Mouse (Mus musculus) R1 (cell line): ENCODE measurements at regions not wholly inside any gene's neighbourhood (a gene's known extent, or its start where the extent isn't known, plus 50 kb on each side); places are given as distances from the start of the nearest gene placed in this dataset.
"Not testable (repeated sequence)": the region's sequence is repeated elsewhere in the genome, so short reads cannot be mapped to it uniquely, and the experiment has no call there.

Source experiments
- DNase-seq: peaks from one replicate; pipeline ENCODE4 v3.0.0-alpha.2; 2018; ENCODE audit warnings: low read depth, low spot score

DNA sequence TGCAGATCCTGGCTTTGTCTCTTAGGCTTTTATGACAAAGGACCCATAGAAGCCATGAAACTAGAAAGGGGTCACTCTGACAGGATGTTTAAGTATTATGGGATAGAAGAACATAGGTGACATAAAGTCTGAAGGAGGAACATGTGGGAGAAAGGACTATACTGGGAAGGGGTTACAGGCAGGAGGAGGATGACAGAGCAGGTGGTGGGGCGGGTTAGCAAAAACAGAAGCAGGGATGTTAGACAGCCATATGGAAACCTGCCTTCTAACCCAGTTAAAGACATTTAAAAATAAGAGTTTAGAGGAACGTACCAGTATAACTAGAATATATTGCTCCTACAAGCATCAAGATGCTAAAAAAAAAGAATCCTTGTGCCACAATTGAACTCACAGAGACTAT lies 438.9 kb upstream of the Htr2a start:
- no peak for DNase-seq

GRCm38 (mm10) chr14:74205011-74205410 lies 435.6 kb upstream of the Htr2a start:
- DNase-seq = no peak

GRCm38 (mm10) chr14:74217914-74218446 lies 422.7 kb upstream of the Htr2a start:
- DNase-seq = no peak

DNA sequence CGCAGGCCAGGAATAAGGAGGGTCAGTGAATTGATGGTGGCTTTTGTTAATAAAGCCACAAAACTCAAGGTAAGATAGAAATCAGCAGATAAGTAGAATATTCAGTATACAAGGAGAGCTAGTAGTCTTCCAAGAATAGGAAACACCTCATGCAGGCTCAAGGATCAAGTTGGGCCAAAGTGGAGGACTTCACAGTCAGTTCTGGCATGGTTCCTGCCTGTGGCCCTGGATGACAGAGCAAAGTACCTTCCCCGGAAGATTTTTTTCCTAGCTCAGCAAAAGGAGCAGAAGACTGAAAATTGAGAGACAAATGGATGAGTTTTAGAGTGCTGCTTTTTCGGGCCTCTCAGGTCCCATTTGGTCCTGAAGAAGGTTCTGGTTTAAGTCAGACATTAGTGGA lies 420.9 kb upstream of the Htr2a start:
- no peak for DNase-seq

GRCm38 (mm10) chr14:74222093-74222492 lies 418.5 kb upstream of the Htr2a start:
- peak; percentile 2 for DNase-seq

- DNase-seq = peak; percentile 6
Observed at GRCm38 (mm10) chr14:74229560-74230187, 411.0 kb upstream of the Htr2a start.

- DNase-seq = no peak
Observed at GRCm38 (mm10) chr14:74240212-74240611, 400.4 kb upstream of the Htr2a start.

DNA sequence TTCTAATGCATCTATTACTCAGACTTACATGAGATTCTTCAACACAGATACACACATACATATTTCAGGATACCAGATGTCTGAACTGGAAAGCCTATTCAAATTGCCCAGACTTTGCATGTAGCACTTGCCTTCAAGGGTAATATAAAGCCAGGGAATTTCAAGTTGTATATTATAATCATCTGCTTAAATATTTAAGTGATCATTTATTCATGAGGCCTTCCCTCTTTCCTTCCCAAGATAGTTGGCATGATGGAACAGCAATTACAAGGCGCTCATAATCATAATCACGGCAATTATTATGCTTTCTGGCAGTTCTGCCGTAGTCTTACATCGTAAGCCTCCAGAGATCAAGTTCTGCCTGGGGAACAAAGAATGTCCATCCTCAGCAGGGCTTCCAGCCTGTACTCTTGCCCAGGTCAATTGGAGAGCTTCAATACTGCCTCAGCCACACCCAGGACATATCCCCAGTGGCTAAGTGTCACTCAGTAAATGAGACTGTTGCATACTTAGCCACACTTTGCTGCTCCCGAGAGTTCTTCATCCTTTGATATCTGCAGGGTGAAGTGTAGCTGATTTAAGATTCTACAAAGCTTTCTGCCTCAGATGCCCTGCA lies 391.3 kb upstream of the Htr2a start:
- DNase-seq = no peak

DNA sequence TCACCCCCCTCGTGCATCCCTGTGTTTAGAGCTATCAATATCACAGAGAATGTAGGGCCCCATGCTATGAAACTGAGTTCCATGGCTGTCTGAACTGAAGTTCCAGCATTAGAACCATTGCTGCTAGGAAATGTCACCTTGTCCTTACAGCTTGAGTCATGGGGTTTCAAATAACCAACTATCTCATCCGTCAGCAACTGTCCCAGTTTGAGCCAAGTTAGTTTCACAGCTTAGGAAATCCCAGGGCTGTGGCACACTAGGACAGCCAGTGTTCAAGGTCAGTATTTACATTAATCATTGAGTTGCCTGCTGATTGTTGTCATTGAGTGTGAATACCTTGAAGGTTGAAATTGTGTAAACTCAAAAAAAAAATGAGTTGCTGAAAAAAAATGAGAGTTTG lies 390.6 kb upstream of the Htr2a start:
- DNase-seq = no peak

DNA sequence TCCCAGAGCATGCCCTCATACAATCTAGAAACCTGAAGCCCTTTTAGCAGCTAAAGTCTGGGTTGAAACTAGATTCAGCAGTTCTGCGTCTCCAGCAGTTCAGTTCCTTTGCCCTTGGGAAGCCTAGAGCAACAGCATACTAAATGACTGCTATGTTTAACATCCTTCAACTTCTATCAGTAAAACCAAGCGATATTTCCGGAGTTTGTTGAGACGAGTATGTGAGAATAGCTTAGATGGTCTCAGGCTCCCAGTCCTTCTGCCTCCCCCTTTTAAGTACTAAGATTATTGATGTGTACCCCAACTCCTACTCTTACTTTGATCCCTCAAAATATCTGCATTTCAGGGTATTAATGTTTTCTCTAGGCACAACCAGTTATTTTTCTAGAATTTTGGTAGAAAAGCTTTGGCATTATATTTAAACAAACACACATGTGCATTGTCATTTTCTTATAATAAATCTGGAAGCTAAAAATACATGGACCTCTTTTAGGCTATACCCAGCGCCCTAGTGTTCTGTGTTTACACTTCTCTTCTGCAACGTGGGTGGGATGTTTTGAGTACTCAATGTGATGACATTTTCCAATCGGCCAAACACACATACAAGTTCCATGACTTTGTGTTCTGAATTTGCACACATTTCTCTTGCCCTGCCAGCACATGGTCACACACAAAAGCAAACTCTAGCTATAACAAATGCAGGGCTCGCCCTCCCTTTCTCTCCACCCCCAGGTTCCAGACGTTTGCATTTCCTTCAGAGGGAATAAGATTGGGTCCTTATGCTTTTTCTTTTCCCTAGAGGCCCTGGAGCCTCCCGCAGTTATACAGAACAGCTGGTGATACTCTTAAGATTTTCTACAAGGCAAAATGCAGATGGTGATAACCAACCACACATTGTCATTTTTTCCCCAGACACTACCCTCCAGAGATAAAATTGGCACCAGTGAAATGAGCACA lies 388.2 kb upstream of the Htr2a start:
- no peak for DNase-seq

DNA sequence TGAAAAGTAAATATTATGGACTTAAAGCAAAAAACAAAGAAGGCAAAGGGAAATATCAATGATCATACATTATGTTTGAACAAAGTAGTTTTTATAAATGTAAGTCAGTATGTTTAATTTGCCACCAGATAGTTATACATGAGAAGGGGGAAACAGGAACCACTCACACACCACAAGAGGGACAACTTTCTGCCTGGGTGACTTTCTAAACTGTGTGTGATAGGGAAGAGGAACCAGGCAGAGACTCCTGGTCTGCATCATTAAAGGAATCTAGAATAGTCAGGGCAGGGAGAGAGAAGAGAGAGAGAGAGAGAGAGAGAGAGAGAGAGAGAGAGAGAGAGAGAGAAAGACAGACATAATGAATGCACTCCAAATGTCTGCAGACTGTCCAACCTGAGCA lies 385.6 kb upstream of the Htr2a start:
- no peak for DNase-seq

DNA sequence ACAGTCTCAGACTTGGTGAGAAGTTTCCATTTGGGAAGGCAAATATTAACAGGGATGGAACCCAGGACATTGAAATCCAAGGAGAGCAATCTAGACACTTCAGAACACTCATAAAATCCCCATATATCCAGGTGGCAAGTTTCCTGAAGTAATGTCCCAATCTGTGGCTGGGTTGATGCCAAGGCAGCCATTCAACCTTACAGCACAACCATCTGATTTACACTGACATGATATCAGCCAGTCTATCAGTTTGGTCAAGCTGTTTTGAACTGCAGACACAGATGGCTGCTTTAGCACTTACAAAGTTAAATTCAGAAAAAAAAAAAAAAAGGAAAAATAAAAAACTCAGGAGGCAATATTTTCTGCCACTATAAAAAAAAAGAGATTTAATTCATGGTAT lies 381.2 kb upstream of the Htr2a start:
- DNase-seq = no peak

- DNase-seq = no peak
Observed at GRCm38 (mm10) chr14:74267086-74267485, 373.6 kb upstream of the Htr2a start.

GRCm38 (mm10) chr14:74294560-74294959 lies 346.1 kb upstream of the Htr2a start:
- DNase-seq = no peak

- no peak for DNase-seq
Observed at GRCm38 (mm10) chr14:74304483-74304882, 336.2 kb upstream of the Htr2a start.

- DNase-seq = peak; percentile 39
Observed at GRCm38 (mm10) chr14:74306717-74307307, 333.8 kb upstream of the Htr2a start.

- not testable (repeated sequence) for DNase-seq
Observed at GRCm38 (mm10) chr14:74309451-74309850, 331.2 kb upstream of the Htr2a start.

GRCm38 (mm10) chr14:74327291-74327690 lies 313.3 kb upstream of the Htr2a start:
- DNase-seq = no peak

DNA sequence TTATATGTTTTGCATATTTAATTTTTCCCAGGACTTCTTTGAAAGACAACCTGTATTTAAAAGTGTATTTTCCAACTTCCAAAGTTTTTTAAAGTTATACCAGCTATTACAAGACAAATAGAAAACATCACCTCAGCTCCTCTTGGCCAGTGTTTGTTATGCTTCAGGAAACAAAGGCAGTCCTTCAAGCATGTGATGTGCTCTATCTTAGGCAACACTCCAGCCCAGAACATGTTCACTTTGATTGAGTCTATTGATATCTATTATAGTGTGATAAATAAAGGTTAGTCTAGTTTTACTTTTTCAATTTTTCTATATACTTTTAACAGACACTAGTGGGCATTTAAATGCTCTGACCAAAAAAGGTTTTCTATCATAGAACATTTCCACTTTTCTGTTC lies 289.9 kb upstream of the Htr2a start:
- no peak for DNase-seq

DNA sequence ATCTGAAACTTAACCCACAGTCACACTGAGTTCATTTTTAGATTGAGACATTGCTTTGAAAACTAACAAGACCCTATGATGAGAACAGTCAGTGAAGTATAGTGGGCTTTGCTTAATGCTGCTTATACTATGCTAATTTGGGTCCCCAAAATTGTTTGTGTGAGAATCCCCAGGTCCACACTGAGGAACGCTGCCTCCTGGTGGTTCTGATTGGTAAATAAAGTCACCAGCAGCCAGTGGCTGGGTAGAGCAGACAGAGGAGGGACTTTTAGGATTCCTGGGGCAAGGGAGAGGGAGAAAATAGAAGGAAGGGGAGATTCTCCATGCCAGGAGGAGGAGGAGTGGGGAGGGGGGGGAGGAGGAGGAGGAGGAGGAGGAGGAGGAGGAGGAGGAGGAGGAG lies 288.4 kb upstream of the Htr2a start:
- DNase-seq = no peak

GRCm38 (mm10) chr14:74358730-74359444 lies 281.8 kb upstream of the Htr2a start:
- DNase-seq = no peak
